Mouse (Mus musculus): ENCODE data around the gene Nacad.

DNA sequence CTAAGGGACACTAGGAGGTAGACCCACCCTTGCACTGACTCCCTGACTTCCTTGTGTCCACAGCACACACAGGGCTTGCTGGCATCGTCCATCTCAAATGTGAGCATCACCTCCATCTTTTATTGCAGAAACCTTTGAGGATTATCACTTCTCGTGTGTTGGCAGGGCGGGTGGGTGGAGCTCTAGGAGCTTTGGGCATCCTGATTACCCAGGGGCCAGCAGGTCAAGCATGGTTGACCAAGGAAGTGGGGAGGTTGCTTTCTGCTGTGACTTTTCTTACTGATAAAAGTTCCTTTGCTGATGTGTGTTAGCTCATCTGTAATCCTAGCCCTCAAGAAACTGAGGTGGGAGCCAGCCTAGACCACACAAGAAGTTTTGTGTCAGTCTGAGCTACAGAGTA, 29.7 kb downstream of the Nacad start:
- TF ChIP-seq NELFE (IDR thresholded peaks at IDR 0.05; ENCODE audit: low read depth, low read length) (no peak), CTCF (conservative IDR thresholded peaks at IDR 0.05 in 1 of 2, IDR thresholded peaks at IDR 0.05 in 1 of 2; ENCODE audit: low read depth in 2 of 2, low read length in 2 of 2) (no peak), SIN3A (IDR thresholded peaks at IDR 0.05; ENCODE audit: low read length) (no peak), RAD21 (IDR thresholded peaks at IDR 0.05; ENCODE audit: low read depth, low read length) (no peak), BHLHE40 (IDR thresholded peaks at IDR 0.05; ENCODE audit: low read depth, low read length) (no peak), MAX (IDR thresholded peaks at IDR 0.05; ENCODE audit: low read length) (no peak), TCF12 (IDR thresholded peaks at IDR 0.05; ENCODE audit: low read depth, low read length) (no peak), ETS1 (conservative IDR thresholded peaks at IDR 0.05; ENCODE audit: low read depth, low read length) (no peak)
